Comparison of ENCODE assay signal across 22 mouse cellular contexts in genomic region chr11:64200874-64201273, GRCm38 (mm10).
"Had no signal": no experiment of that assay in that cellular context is flagged by ENCODE, and none has a peak within 500 bp of the region (broad histone marks: within the 10 kb centered on the region; RNA-seq: fewer than 3 reads in every experiment).

No protein-coding gene starts in this region.

- H3K9me3 ChIP-seq: limb, embryonic 12.5 days; limb, embryonic 15.5 days; midbrain, embryonic 12.5 days; midbrain, embryonic 15.5 days; neural tube, embryonic 12.5 days; neural tube, embryonic 15.5 days had no signal

- DNase-seq: kidney, adult 18-20 months; kidney, postnatal 14 days; kidney, postnatal 4 days; liver, postnatal 0 days; lung, embryonic 14.5 days; retina, postnatal 1 day; thymus, adult 2 months; thymus, postnatal 14 days; thymus, postnatal 4 days had no signal

- H3K4me2 ChIP-seq: limb, embryonic 12.5 days; limb, embryonic 15.5 days; liver, embryonic 11.5 days; lung, embryonic 14.5 days; midbrain, embryonic 12.5 days; midbrain, embryonic 15.5 days; neural tube, embryonic 12.5 days; neural tube, embryonic 15.5 days had no signal

- H3K27me3 ChIP-seq: limb, embryonic 12.5 days; limb, embryonic 15.5 days; midbrain, embryonic 12.5 days; midbrain, embryonic 15.5 days; neural tube, embryonic 12.5 days; neural tube, embryonic 15.5 days had no signal

- H3K9ac ChIP-seq: limb, embryonic 12.5 days; limb, embryonic 15.5 days; liver, embryonic 14.5 days; liver, postnatal 0 days; lung, embryonic 14.5 days; midbrain, embryonic 12.5 days; midbrain, embryonic 15.5 days; neural tube, embryonic 12.5 days; neural tube, embryonic 15.5 days had no signal

- H3K36me3 ChIP-seq: limb, embryonic 12.5 days; limb, embryonic 15.5 days; midbrain, embryonic 12.5 days; midbrain, embryonic 15.5 days; neural tube, embryonic 12.5 days; neural tube, embryonic 15.5 days had no signal

- H3K4me1 ChIP-seq: limb, embryonic 12.5 days; limb, embryonic 15.5 days; midbrain, embryonic 12.5 days; midbrain, embryonic 15.5 days; neural tube, embryonic 12.5 days had no signal

- ATAC-seq: intestine, embryonic 16.5 days; liver, postnatal 0 days; lung, postnatal 0 days; midbrain, embryonic 15.5 days had no signal

- H3K4me3 ChIP-seq: left cerebral cortex, adult 2 months; limb, embryonic 12.5 days; limb, embryonic 15.5 days; midbrain, embryonic 12.5 days; midbrain, embryonic 15.5 days; neural tube, embryonic 12.5 days; neural tube, embryonic 15.5 days had no signal

- H3K27ac ChIP-seq: left cerebral cortex, adult 2 months; limb, embryonic 12.5 days; limb, embryonic 15.5 days; liver, embryonic 14.5 days; macrophage; midbrain, embryonic 12.5 days; midbrain, embryonic 15.5 days; neural tube, embryonic 12.5 days; neural tube, embryonic 15.5 days; stomach, postnatal 0 days had no signal
